Mouse (Mus musculus): ENCODE results near the gene Repin1.

GRCm38 (mm10) chr6:48626984-48627383 is 33.3 kb downstream of the Repin1 start:
- TF ChIP-seq MYC (IDR thresholded peaks at IDR 0.05; ENCODE audit: low read depth, low read length) (0 out of 2 replicates have a peak, but pooled peaks have one; percentile 32), EP300 (IDR thresholded peaks at IDR 0.05; ENCODE audit: low read length) (no peak), POLR2A (IDR thresholded peaks at IDR 0.05; ENCODE audit: low read depth, low read length) (no peak; the same call in 1 of the 2 replicates), USF1 (IDR thresholded peaks at IDR 0.05; ENCODE audit: low read depth, low read length) (no peak; the same call in 1 of the 2 replicates), CHD1 (IDR thresholded peaks at IDR 0.05; ENCODE audit: low read depth, low read length) (no peak), ZNF384 (IDR thresholded peaks at IDR 0.05; ENCODE audit: low read depth, low read length) (no peak), UBTF (IDR thresholded peaks at IDR 0.05; ENCODE audit: low read depth, low read length) (no peak), CTCF (conservative IDR thresholded peaks at IDR 0.05 in 1 of 2, IDR thresholded peaks at IDR 0.05 in 1 of 2; ENCODE audit: low read depth in 2 of 2, low read length in 2 of 2) (peak in 1 of 2 experiments; percentile 48; a peak in 2 of 4 replicates), JUN (IDR thresholded peaks at IDR 0.05; ENCODE audit: insufficient read depth, low read depth, low read length) (no peak), BHLHE40 (IDR thresholded peaks at IDR 0.05; ENCODE audit: low read depth, low read length) (peak; percentile 55), GABPA (IDR thresholded peaks at IDR 0.05; ENCODE audit: insufficient replicate concordance, low read depth, low read length) (no peak), TCF12 (IDR thresholded peaks at IDR 0.05; ENCODE audit: low read depth, low read length) (no peak), E2F4 (IDR thresholded peaks at IDR 0.05; ENCODE audit: insufficient replicate concordance, low read depth, low read length) (no peak)
